Mouse (Mus musculus) left cerebral cortex, postnatal 10 days (tissue): ENCODE results near the gene Txndc8. TPM values are rescaled to one million over a fixed set of nuclear protein-coding genes. Genes with fewer than 3 reads are reported as not detected.

ENCODE experiments used
- total RNA-seq, 2 experiments: library from RNA; stranded (reverse); gene quantifications; 2 replicates each; pipeline ENCODE4 v1.2.3; 2021

Txndc8 gene
- total RNA-seq, 2 experiments from 2014 or later, result not detected

Other genes starting within 250 kb of the Txndc8 start
- under 1 TPM; 0.11 to 0.28 TPM for gene D630039A03Rik, start 92.8 kb downstream of the Txndc8 start, total RNA-seq
- gene Txn1, start 52.7 kb downstream of the Txndc8 start, total RNA-seq, result 100 to 1,000 TPM; 198 to 208 TPM
- 1 to 10 TPM; 1.4 to 1.6 TPM for gene Svep1, start 197.7 kb upstream of the Txndc8 start, total RNA-seq